Mouse (Mus musculus): Measurements from ENCODE around the gene Cst11.

DNA sequence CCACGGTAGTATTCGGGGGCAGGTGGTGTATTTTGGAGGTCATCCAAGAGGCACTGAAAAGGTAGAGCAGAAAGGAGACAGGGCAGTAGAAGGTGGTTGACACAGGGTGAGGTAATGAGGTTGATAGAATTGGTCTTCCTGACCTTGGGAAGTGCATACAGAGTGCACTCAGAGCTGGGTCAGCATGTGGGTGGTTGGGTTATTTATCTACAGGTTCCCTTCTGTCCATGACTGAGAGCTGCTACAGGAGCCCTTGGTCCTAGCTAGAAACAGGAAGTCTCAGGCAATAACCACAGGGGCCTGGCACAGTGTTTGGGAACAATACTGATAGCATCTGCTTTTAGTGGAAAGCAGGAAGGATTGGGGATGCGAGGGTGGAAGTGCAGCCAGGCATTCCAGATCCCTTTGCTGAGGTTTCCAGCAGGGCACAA, 30.2 kb upstream of the Cst11 start:
- TF ChIP-seq CTCF (IDR thresholded peaks at IDR 0.05; ENCODE audit: low read depth), result no peak
- no peak for TF ChIP-seq EP300 (optimal IDR thresholded peaks at IDR 0.05)
